Mouse (Mus musculus): ENCODE measurements at regions not wholly inside any gene's neighbourhood (a gene's known extent, or its start where the extent isn't known, plus 50 kb on each side); places are given as distances from the start of the nearest gene placed in this dataset.

DNA sequence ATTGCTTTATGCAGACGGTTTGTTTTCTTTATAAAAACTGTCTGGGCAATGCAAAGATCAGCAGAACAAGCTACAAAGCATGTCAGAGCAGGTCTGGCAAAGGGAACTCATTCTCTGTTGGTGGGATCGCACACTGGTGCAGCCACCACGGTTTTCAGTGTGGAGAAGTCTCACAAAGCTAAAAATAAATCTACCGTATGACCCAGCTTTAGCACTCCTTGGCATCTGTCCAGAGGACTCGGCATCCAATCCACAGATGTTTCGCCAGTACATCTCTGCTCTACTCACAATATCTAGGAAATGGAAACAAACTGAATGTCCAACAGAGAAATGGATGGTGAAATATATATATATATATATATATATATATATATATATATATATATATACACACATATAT, 69.4 kb upstream of the Tbc1d5 start:
- TF ChIP-seq CTCF (IDR thresholded peaks at IDR 0.05; ENCODE audit: low read depth) (no peak), EP300 (IDR thresholded peaks at IDR 0.05; ENCODE audit: low read depth) (no peak)
